Mouse (Mus musculus) forebrain, embryonic 10.5 days (tissue): ENCODE measurements at regions not wholly inside any gene's neighbourhood (a gene's known extent, or its start where the extent isn't known, plus 50 kb on each side); places are given as distances from the start of the nearest gene placed in this dataset.

ENCODE experiments used
- DNase-seq: peaks from one replicate; pipeline ENCODE4 v3.0.0-alpha.2; 2017; ENCODE audit warnings: low spot score; ENCODE audit errors: extremely low spot score
- H3K27ac ChIP-seq: fragments of 300-500 bp; sonication (generic); 2 replicates; pipeline ENCODE4 v1.5.1; 2016; ENCODE audit warnings: mild to moderate bottlenecking
- H3K27me3 ChIP-seq: fragments of 300-500 bp; sonication (generic); 2 replicates; pipeline ENCODE4 v1.6.1; 2016; ENCODE audit warnings: mild to moderate bottlenecking; ENCODE audit not compliant: poor library complexity, severe bottlenecking
- H3K36me3 ChIP-seq: fragments of 300-500 bp; sonication (generic); replicated peaks from 2 replicates; pipeline ENCODE4 v1.6.1; 2016; ENCODE audit warnings: mild to moderate bottlenecking, moderate library complexity
- H3K4me1 ChIP-seq: fragments of 300-500 bp; sonication (generic); 2 replicates; pipeline ENCODE4 v1.6.1; 2016
- H3K4me3 ChIP-seq: fragments of 300-500 bp; sonication (generic); 2 replicates; pipeline ENCODE4 v1.5.1; 2016; ENCODE audit warnings: mild to moderate bottlenecking, moderate library complexity
- H3K9me3 ChIP-seq: fragments of 300-500 bp; sonication (generic); 2 replicates; pipeline ENCODE4 v1.6.1; 2016; ENCODE audit warnings: mild to moderate bottlenecking, moderate library complexity
- WGBS: fragments of 180-500 bp; shearing (Covaris S2); methylation state at CpG from one replicate; pipeline ENCODE4 v1.1.7; 2016; 5-methylcytosine and 5-hydroxymethylcytosine counted together

DNA sequence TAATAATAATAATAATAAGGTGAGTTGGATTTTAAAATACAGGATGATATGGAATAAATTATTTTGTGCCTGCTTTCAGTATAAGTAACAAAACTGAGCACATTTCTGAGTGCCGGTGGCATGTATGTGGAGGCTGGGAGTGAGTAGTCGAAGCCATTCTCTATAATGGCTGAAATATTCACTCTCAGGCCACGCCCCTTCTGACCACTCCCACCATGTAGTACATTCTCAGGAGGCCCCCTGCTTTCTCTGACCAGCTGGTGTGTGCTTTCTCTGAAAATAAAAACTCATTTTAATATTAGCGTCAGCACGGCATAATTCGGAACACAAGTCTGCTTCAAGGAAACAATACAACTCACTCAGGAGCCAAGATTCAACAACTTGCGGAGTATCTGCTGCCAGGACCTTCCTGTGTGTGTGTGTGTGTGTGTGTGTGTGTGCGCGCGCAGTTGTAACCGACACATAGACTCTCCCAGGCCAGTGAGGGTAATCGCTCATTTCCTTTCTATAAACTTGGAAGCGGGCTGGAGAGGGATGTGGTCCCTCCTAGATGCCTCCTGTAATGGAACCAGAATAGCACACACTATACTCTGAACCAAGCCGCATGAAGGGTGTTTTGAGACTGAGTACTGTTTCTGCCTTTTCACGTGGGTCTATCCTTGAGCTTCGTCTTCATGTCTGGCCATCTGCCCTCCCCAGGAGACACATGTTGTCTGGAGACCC lies 67.9 kb upstream of the Sesn3 start:
- DNase-seq, result no peak
- no peaks in the 10 kb centered on the region for H3K9me3 ChIP-seq
- H3K36me3 ChIP-seq, result no peaks in the 10 kb centered on the region
- no peaks in the 10 kb centered on the region for H3K4me1 ChIP-seq
- H3K27me3 ChIP-seq, result no peaks in the 10 kb centered on the region
- no peak overlapping the region for H3K27ac ChIP-seq
- H3K4me3 ChIP-seq, result no peak overlapping the region
- 92% methylated on average over 16 of the region's 16 CpGs for whole genome bisulfite sequencing

DNA sequence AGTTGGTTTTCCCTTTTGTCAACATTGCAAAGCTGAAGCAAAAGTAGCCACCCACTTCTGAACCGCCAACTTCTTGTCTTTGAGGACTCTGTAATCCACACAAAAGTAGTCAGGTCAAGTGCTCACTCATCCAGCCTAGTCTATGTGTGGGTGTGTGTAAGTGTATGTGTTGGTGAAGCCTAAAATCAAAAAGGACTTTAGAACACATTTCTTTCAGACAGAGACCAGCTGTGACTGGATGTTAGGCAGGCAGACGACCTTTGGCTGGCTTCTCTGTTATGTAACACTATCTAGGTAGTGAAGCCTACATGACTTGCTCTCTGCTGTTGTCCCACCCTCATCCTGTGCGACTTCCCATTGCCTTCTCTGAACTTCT lies 67.3 kb upstream of the Sesn3 start:
- Histone ChIP-seq H3K4me3 (no peak overlapping the region), H3K36me3 (no peaks in the 10 kb centered on the region), H3K4me1 (no peaks in the 10 kb centered on the region), H3K9me3 (no peaks in the 10 kb centered on the region), H3K27ac (no peak overlapping the region), H3K27me3 (no peaks in the 10 kb centered on the region)
- WGBS, result 81% methylated on average over 3 of the region's 3 CpGs
- no peak for DNase-seq

DNA sequence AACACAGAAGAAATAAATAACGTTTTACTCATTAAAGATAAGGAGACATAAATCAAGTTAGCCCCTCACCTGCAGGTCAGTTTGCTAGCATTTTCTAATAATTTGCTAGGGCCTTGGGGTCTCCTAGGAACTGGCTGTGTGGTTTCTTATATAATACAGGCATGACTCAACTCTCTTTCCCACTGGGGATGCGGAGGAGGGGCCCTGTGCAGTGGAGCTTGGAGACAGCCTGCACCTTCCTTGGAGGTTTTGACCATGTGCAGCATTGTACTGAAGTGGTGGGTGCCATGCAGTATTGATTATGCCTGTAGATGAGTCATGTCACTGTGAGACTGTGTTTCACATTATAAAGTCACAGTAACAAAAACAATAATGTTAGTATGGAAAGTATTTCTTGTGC lies 61.6 kb upstream of the Sesn3 start:
- H3K4me3 ChIP-seq, result no peak overlapping the region
- no peaks in the 10 kb centered on the region for H3K27me3 ChIP-seq
- DNase-seq, result no peak
- no peak overlapping the region for H3K27ac ChIP-seq
- no peaks in the 10 kb centered on the region for H3K36me3 ChIP-seq
- 92% methylated on average over 2 of the region's 2 CpGs for WGBS
- no peaks in the 10 kb centered on the region for H3K9me3 ChIP-seq
- no peaks in the 10 kb centered on the region for H3K4me1 ChIP-seq

DNA sequence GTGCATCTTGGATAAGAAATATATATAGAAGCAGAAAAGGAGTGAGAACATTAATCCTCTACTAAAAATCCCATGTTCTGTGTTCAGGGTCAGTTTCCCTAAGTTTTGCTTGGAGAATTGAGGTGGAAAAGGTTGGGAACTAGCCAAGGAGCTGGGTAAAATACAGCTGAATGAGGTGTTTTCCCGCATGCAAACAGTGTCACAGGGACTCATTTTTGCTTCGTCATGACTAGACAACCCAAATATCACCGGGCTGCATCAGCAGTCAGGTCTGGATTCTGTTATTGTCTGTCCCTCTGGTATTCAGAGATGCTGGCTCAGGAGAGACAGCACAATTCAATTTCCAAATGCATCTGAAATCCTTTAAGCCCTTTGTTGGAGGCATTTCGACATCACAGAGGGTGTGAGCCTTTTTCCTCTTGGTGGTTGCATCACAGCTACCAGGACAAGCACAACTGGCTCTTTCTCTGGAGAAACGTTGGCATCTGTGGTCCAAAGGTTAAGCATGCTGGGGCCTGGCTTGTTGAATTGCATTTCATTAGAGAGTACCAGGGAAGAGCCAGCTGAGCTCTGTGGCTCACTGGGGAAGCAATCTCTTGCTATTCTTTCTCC lies 59.6 kb upstream of the Sesn3 start:
- Histone ChIP-seq H3K9me3 (no peaks in the 10 kb centered on the region), H3K4me1 (no peaks in the 10 kb centered on the region), H3K27ac (no peak overlapping the region), H3K4me3 (no peak overlapping the region), H3K27me3 (no peaks in the 10 kb centered on the region), H3K36me3 (no peaks in the 10 kb centered on the region)
- DNase-seq, result no peak
- WGBS, result 62% methylated on average over 5 of the region's 5 CpGs

DNA sequence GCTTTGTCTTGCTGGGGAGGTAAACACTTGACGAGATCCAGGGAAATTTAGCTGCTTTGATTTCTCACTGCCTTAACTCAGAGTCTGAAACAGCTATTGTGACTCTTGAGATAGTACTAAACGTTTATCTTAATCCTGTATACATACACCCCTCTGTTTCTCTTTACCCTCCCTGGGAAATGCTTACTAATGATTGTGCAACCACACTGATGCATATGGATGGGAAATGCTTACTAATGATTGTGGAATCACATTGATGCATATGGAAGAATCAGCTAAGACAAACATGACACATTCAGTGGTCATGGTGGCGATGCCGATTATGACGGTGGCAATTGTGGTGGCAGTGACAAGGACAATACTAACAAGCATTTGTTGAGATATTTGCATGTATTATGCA lies 58.9 kb upstream of the Sesn3 start:
- H3K27me3 ChIP-seq, result no peaks in the 10 kb centered on the region
- DNase-seq, result no peak
- WGBS, result 83% methylated on average over 5 of the region's 5 CpGs

DNA sequence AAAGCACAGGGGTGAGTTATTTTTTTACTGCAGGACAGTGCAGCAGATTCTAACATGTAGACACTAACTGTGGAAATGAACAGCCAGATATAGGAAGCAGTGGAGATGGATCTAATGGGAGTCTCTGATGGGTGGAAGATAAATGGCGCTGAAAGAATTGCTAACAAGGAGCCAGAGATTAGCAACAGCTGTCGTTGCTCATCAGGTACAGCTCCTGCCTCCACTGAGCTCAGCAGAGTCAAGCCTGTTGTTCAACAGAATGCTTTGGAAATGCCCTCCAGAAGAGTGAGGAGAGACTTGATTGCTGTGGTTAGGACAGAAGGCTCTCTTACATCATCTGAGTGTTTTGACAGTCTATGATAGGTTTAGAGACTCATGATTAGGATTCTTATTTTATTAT lies 51.9 kb upstream of the Sesn3 start:
- Histone ChIP-seq H3K36me3 (no peaks in the 10 kb centered on the region), H3K27ac (no peak overlapping the region), H3K9me3 (no peaks in the 10 kb centered on the region), H3K4me3 (no peak overlapping the region), H3K27me3 (no peaks in the 10 kb centered on the region), H3K4me1 (no peaks in the 10 kb centered on the region)
- DNase-seq, result no peak
- 68% methylated on average over 2 of the region's 2 CpGs for WGBS

More for the DNA sequence above, 58.9 kb upstream of the Sesn3 start:
- no peak overlapping the region for H3K4me3 ChIP-seq
- H3K9me3 ChIP-seq, result no peaks in the 10 kb centered on the region
- no peaks in the 10 kb centered on the region for H3K36me3 ChIP-seq
- no peak overlapping the region for H3K27ac ChIP-seq
- H3K4me1 ChIP-seq, result no peaks in the 10 kb centered on the region
